16 mouse cellular contexts compared by ENCODE assay signal in the genomic region with DNA sequence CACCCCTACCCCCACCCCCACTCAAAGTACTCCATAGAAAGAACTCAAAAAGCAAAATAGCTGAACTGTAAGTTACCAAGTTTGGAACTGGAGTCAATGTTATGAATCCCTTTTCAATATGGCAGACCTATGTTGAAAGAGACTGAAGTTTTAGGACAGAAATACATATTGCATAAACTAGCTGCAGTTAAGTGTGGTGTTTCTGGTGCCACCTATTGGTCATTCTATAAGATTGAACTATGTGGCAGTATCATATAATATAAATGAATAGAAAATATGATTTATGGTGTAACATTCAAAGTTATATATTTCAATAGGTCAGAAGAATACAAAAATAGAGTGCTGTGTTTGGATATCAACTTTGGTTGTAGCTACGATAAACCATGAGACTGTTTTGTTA. TPM values are rescaled to one million over a fixed set of nuclear protein-coding genes. Genes with fewer than 3 reads are reported as not detected.
DNase-seq lines count a peak whose midpoint lies in the region; ATAC-seq and TF ChIP-seq lines count a peak whose summit lies in the region.
"Had no signal": no experiment of that assay in that cellular context is flagged by ENCODE, and none has a peak within 500 bp of the region (broad histone marks: within the 10 kb centered on the region; RNA-seq: fewer than 3 reads in every experiment).

No protein-coding gene starts in this region.

- H3K4me3 ChIP-seq in layer of hippocampus, adult 2 months = no peak overlapping the region
- H3K4me3 ChIP-seq: erythroblast, embryonic 14.5 days; heart, embryonic 12.5 days; limb, embryonic 12.5 days; megakaryocyte, embryonic 14.5 days; stomach, embryonic 15.5 days had no signal

- no peak overlapping the region for H3K27ac ChIP-seq in layer of hippocampus, adult 2 months
- H3K27ac ChIP-seq: limb, embryonic 12.5 days; stomach, embryonic 15.5 days had no signal

- DNase-seq in layer of hippocampus, adult 2 months (ENCODE audit: low spot score in 2 of 2) = no peak
- no peak for DNase-seq in layer of hippocampus, postnatal 36 days
- peak; percentile 52 for DNase-seq in 416B (ENCODE audit: low read depth)
- DNase-seq in induced T-regulatory cell, adult 2 months (ENCODE audit: low read depth) = peak; percentile 23
- no peak for DNase-seq in right cerebral cortex, postnatal 10 days (ENCODE audit: low spot score in 2 of 2)
- DNase-seq: cerebellum, postnatal 10 days; gastrocnemius, postnatal 36 days; lung, adult 2 months; thymus, postnatal 25 days had no signal

- peak; percentile 45 for ATAC-seq in CD4-positive, CD25-positive, alpha-beta regulatory T cell, adult 4 months
- ATAC-seq in inflammation-experienced regulatory T-cells, adult 6 months = no peak

- peak; percentile 66 for TF ChIP-seq CTCF in layer of hippocampus, adult 2 months (conservative IDR thresholded peaks at IDR 0.05)

RNA-seq across cellular contexts. Expression of a gene that starts 11.2 kb away (rescaled TPM):
- 10 to 100 TPM; 73.3 to 74.1 TPM for total RNA-seq in layer of hippocampus, adult 2 months (2021)
- 10 to 100 TPM; 72.9 to 82.2 TPM for total RNA-seq in layer of hippocampus, postnatal 36 days (2021)
- polyA plus RNA-seq in CD4-positive, CD25-positive, alpha-beta regulatory T cell, adult 4 months (2017; shearing (Covaris generic)) = 10 to 100 TPM; 20.0 to 25.4 TPM
- polyA plus RNA-seq in inflammation-experienced regulatory T-cells, adult 6 months (2017; shearing (Covaris generic)) = 10 to 100 TPM; 23.2 to 30.3 (median 26.3) TPM

RNA-seq across cellular contexts. Expression of a gene that starts 11.3 kb away (rescaled TPM):
- 1 to 10 TPM; 6.1 to 7.2 TPM for total RNA-seq in layer of hippocampus, adult 2 months (2021)
- 1 to 10 TPM; 7.4 to 9.0 TPM for total RNA-seq in layer of hippocampus, postnatal 36 days (2021)
- not detected for polyA plus RNA-seq in CD4-positive, CD25-positive, alpha-beta regulatory T cell, adult 4 months (2017; shearing (Covaris generic))
- not detected for polyA plus RNA-seq in inflammation-experienced regulatory T-cells, adult 6 months (2017; shearing (Covaris generic))
- polyA plus RNA-seq: erythroblast, embryonic 14.5 days had no signal

Comparison
In these comparisons a context has a peak if more than half of its experiments do, and no peak if none do; other contexts are left out.
1. DNase-seq: peak in 416B (single experiment) and induced T-regulatory cell, adult 2 months (single experiment); none in layer of hippocampus, adult 2 months (0 of 2), layer of hippocampus, postnatal 36 days (0 of 2) and right cerebral cortex, postnatal 10 days (0 of 2).